ENCODE assay signal across 8 mouse cellular contexts in genomic region chr12:84217508-84218131, GRCm38 (mm10). TPM values are rescaled to one million over a fixed set of nuclear protein-coding genes. Genes with fewer than 3 reads are reported as not detected.
DNase-seq lines count a peak whose midpoint lies in the region; ATAC-seq lines count a peak whose summit lies in the region.

No protein-coding gene starts in this region.

- H3K36me3 ChIP-seq in neural tube, embryonic 13.5 days, result no peaks in the 10 kb centered on the region

- H3K4me1 ChIP-seq in neural tube, embryonic 13.5 days (replicated peaks), result peaks cover 88% of the 10 kb centered on the region

- no peak for ATAC-seq in CD4-positive, CD25-positive, alpha-beta regulatory T cell, adult 4 months
- ATAC-seq in neural tube, embryonic 13.5 days (ENCODE audit: low read depth), result peak; percentile 55; the same call in 1 of the 2 replicates

- H3K27ac ChIP-seq in neural tube, embryonic 13.5 days (replicated peaks), result peak overlapping the region; percentile 86

- H3K4me3 ChIP-seq in neural tube, embryonic 13.5 days, result peak overlapping the region; percentile 73

- WGBS in neural tube, embryonic 13.5 days, result 2% methylated on average over 21 of the region's 21 CpGs

- H3K9me3 ChIP-seq in neural tube, embryonic 13.5 days, result no peaks in the 10 kb centered on the region

- H3K9ac ChIP-seq in neural tube, embryonic 13.5 days, result peak overlapping the region; percentile 82

- peak; percentile 41 for DNase-seq in CD4-positive, CD25-positive, alpha-beta regulatory T cell, adult 2 months (ENCODE audit: low read depth, low spot score)
- DNase-seq in adrenal gland, postnatal 36 days, result peak; percentile 48 to 57
- peak; percentile 58 for DNase-seq in forelimb bud, embryonic 11.5 days (ENCODE audit: low read depth, low spot score)
- DNase-seq in kidney, postnatal 10 days, result peak; percentile 70
- peak; percentile 71 to 79 for DNase-seq in lung, adult 18-20 months
- DNase-seq in ovary, adult 18-20 months (ENCODE audit: low spot score), result no peak

- H3K4me2 ChIP-seq in neural tube, embryonic 13.5 days, result peak overlapping the region; percentile 95

- no peaks in the 10 kb centered on the region; the same call in 1 of the 2 replicates for H3K27me3 ChIP-seq in neural tube, embryonic 13.5 days

RNA-seq across cellular contexts. Expression of gene Elmsan1, which starts 1.1 kb away (rescaled TPM):
- polyA plus RNA-seq in CD4-positive, CD25-positive, alpha-beta regulatory T cell, adult 4 months (2017; shearing (Covaris generic)), result 1 to 10 TPM; 7.3 to 8.2 TPM
- 10 to 100 TPM; 18.1 to 23.8 TPM for total RNA-seq in adrenal gland, postnatal 36 days (2021)
- 4.9 TPM in 2 replicates for polyA plus RNA-seq in neural tube, embryonic 13.5 days (2015; fragmentation: Nextera tagmentation; extraction: Ambion mirVana)
